Mouse (Mus musculus): ENCODE measurements at regions not wholly inside any gene's neighbourhood (a gene's known extent, or its start where the extent isn't known, plus 50 kb on each side); places are given as distances from the start of the nearest gene placed in this dataset.

- DNase-seq (ENCODE audit: low spot score in 2 of 2), result no peak
Measured at GRCm38 (mm10) chr9:14092996-14093442, 181.8 kb upstream of the Sesn3 start.

- DNase-seq (ENCODE audit: low spot score in 2 of 2), result no peak
Measured at GRCm38 (mm10) chr9:14103538-14103937, 171.3 kb upstream of the Sesn3 start.

DNA sequence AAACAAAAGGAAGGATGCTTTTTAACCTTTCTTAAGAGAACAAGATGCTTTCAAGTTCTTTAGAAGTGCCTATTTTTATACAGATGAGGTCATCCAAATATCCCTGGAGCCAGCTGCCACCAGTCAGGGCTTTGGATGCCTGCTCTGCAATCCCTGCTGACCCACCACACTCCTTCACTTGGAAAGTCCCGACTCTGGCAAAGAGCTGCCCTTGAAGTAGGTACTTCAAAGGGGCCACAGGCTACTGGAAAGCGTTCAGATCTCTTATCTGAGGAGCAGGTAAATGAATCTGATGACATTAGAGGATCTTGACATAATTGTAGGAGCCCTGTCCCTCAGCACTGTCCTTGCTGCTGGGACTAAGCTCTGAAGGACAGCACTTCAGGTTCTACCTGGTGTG is 169.9 kb upstream of the Sesn3 start:
- DNase-seq (ENCODE audit: low spot score in 2 of 2), result no peak

- no peak for DNase-seq (ENCODE audit: low spot score in 2 of 2)
Measured at GRCm38 (mm10) chr9:14106371-14106770, 168.5 kb upstream of the Sesn3 start.

DNA sequence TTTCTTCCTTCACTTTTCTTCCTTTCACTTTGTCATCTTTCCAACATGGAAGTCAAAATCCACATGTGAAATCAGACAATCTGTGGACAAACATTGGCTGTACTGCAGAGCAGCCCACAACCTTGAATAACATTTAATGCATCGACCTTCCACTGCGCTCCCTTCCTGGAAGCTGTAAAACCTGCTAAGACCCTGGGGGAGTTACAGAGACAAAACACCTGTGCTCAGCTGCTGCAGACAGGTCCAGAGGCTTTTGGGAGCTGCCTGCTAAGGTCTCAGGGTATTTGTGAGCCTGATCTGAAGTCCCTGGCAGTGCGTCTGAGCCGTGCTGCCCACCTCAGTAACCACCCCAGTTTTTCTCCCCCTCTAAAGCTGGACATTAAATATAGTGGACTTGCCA is 166.1 kb upstream of the Sesn3 start:
- no peak for DNase-seq (ENCODE audit: low spot score in 2 of 2)

DNA sequence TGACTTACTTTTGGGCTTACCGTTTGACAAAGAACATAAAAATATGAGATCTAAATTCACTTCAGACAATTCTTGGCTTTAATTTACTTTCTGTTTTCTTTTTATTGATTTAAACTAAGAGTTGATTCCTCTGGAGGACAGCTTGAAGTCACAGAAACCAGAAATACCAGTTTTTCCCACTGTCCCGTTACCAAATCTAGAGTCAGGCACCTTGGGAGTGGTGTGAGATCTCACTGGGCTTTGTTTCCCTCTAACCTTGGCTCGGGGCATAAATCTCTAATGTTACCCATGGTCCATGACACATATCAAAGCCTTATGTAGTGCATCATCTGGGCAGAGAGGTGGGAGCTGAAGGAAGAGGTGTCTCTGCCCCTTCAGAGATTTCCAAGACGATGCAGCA is 165.4 kb upstream of the Sesn3 start:
- DNase-seq (ENCODE audit: low spot score in 2 of 2), result no peak

- DNase-seq (ENCODE audit: low spot score in 2 of 2), result no peak
Measured at GRCm38 (mm10) chr9:14111713-14112112, 163.2 kb upstream of the Sesn3 start.

DNA sequence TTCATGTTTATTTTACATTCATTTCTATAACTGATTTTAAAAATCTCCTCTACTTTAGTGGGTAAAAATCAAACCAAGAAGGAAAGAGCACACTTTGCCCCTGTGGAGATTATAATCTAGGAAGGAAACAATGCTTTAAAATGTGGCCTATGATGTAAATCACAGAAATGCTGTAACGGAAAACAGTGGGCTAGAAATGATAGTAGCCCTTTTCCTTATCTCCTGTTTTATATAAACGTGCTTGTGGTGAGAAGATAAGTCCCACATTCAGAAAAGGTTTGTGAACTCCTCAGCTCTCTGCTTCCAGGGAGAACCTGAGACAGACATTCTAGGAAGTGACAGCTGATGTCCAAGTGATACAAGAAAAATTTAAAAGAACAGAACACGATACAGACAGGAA is 159.3 kb upstream of the Sesn3 start:
- DNase-seq (ENCODE audit: low spot score in 2 of 2), result no peak

DNA sequence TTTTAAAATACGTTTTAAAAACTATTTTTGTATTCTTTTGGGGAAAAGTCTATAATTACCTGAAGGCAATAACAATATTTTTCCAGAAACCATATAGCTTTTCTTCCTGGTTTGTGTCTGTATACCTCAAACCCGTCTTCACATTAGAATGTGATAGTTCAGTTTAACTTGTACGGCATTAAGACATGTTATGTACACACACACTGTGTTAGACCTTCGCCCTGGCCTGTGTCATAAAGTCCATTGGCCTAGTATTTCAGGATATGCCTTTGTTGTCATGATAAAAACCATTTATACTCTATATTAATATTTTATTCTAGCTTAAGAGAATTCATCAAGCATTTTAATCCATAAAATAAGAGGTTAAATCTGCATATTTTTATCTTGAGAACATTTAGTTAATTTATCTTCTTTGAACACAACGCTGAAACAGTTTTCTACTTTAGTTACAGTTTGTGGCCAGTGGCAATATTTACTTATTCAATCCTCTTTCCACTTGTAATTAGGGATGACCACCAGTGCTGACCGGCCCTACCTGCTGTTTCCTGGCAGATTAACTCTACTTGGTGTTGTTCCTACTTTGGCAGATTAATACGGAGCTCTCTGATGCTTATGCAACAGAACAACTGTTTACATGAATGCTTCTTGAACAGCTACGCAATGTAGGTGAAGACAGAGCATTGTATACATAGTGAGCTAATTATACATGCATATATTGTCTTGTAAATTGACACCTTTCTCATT is 158.6 kb upstream of the Sesn3 start:
- DNase-seq (ENCODE audit: low spot score in 2 of 2), result no peak

- DNase-seq (ENCODE audit: low spot score in 2 of 2), result no peak
Measured at GRCm38 (mm10) chr9:14133372-14133771, 141.5 kb upstream of the Sesn3 start.

DNA sequence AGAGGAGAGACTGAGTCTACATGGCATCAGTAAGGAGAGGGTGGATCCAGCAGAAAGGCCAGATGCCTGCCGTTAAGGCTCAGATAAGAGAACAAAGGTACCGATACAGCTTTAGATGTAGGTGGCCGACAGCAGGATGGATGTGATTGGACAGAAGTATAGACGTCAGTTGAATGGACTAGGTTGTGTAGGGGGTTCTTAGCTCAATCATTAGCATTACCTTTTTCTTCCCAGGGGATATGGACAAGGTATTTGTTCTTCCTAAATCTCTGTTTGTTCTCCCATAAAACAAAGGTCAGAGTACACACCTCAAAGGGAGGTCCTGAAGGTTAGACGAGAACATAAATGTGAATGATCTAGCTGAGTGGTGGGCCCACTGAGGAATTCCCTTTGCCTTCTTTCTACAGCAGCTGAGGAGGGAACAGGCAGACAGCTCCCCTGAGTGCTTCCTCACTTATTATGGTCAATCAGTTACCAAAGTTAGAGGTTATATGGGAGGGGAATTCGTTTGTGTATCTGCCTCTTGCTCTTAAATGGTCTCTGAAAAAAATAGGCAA is 139.9 kb upstream of the Sesn3 start:
- no peak for DNase-seq (ENCODE audit: low spot score in 2 of 2)

GRCm38 (mm10) chr9:14141321-14141720 is 133.5 kb upstream of the Sesn3 start:
- no peak for DNase-seq (ENCODE audit: low spot score in 2 of 2)

GRCm38 (mm10) chr9:14143988-14144387 is 130.9 kb upstream of the Sesn3 start:
- no peak for DNase-seq (ENCODE audit: low spot score in 2 of 2)

DNA sequence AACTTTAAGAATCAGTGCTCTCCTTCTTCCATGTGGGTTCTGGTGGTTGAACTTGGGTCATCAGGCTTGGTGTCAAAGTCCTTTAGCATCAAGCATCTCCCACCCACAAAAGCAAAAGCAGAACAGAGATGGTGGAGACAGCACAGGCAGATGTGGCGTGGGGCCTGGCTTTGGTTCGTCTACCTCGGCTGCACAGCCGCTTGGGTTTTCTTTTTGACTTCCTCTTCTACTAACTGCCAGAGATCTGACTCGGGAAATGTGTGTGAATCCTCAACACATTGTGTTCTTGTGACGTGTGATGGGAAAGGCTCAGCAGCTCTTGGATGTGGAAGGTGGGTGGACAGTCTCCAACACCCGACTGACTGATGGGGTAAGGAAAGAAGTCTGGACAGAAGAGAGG is 127.8 kb upstream of the Sesn3 start:
- no peak for DNase-seq (ENCODE audit: low spot score in 2 of 2)

DNA sequence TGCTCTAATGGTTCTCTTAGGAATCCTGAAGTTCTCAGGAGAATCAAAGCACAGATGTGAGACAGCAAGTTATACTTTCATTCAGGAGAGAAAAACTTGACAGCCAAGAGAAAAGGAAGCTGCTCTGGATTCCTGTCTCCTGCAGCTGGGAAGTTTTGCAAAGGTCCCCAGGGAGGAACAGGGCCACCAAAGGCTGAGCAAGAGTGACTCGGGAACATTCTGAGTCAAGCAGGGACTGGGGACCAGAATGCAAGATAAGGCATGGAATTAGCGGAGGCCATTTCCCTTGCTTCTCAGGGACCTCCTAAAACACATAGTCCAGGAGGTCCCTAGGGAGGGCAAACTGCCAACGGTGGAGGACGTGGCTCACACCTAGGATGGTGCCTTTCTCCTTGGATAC is 127.1 kb upstream of the Sesn3 start:
- DNase-seq (ENCODE audit: low spot score in 2 of 2), result no peak

DNA sequence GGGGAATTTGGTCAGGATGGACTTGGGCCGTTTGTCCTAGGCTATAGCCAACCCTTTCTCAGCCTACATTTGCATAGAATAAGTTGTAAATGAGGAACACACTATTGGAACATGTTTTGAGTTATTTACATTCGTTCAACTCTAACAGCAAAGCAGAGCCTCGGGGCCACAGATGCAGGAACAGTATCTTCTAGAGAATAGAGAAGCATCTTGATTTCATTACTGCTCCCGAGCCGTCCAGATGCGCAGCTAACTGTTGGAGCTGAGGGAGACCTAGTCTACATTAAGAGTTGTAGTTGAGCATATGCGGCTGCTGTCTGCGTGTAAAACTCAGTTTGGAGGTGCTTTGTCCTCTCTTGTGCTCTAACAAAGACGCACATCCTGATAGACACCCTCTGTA is 124.6 kb upstream of the Sesn3 start:
- no peak for DNase-seq (ENCODE audit: low spot score in 2 of 2)

DNA sequence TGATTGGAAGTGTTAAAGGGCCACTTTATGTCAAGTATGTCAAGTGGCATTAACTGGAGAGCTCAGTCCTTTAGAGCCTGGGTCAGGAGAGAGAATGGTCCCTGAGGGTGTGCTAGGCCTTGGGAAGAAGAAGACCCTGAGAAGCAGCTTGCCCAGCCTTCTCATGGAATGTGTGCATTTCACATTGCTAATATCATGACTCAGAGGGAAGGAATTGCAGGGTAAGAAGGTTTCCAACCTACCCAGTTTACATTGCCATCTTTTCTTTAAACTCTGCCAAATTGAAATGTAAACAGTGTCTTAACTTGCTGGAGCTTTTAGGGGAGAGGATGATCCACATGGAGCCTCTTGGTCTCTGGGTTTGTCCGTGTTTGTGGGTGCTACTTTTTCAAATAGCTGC is 117.9 kb upstream of the Sesn3 start:
- DNase-seq (ENCODE audit: low spot score in 2 of 2), result no peak

DNA sequence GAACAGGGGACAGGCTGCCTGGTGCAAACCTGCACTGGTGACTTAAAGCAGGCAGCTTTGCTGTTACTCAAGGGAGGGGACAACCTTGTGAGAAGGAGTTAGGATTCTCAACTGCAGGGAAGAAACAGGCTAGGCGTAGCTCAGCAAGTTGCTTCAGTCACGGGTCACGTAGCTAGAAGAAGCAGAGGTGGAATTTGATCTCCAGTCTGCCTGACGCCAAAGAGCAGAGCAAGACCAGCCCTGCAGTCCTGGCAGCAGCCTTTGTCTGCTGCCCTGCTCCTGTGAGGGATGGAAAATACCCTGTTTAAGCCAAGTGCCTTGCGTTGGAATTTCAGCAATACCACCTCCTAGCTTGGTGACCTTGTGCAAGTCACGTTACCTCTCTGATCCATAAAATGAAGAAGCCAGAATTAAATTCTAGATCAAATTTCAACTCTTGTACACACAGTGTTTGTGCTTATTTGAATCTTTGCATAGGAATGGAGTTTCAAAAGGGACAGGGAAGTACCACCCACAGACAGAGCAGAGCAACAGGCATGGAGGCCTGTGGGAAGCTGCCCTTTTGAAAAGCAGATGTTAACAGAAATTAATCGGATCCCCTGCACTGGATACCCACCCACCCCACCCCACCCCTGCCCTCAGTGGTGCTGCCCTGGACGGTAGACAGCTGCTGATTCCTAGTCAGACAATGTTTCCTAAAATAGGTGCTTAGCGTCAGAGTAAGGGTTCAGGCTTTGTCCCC is 116.6 kb upstream of the Sesn3 start:
- no peak for DNase-seq (ENCODE audit: low spot score in 2 of 2)

GRCm38 (mm10) chr9:14160207-14160606 is 114.7 kb upstream of the Sesn3 start:
- no peak for DNase-seq (ENCODE audit: low spot score in 2 of 2)

DNA sequence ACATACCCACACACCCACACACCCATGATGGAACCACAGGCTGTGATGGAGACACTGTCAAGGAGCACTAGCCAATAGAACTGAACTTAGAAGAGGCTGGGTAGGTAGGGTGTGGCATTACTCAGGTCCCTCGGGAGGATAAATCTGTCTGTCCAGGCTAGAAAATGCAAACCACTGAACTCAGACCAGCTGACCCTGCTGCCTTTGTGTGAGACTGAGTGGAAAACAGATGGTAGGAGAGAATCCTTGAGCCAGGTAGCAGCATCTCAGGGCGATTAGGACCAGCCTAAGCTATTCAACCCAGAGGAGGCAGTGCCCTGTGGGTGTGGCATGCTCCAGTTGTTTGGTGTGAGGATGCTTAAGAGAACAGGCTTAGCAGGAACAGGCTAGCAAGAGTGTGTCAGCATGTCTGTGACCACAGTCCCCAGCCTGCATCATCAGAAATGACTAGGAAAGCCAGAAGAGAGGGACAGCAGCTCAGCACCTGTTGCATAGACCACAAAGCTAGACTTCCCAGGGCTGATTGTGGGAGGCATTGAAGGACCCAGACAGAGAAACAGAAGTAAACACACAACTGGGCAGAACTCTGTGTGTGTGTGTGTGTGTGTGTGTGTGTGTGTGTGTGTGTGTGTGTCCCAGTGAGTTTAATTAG is 103.2 kb upstream of the Sesn3 start:
- DNase-seq (ENCODE audit: low spot score in 2 of 2), result no peak

- no peak for DNase-seq (ENCODE audit: low spot score in 2 of 2)
Measured at GRCm38 (mm10) chr9:14173631-14174323, 101.1 kb upstream of the Sesn3 start.

All from frontal cortex, postnatal 25 days (tissue).